Mouse (Mus musculus): ENCODE measurements around the gene Ntn4. TPM values are rescaled to one million over a fixed set of nuclear protein-coding genes. Genes with fewer than 3 reads are reported as not detected.

The Ntn4 gene
- polyA plus RNA-seq, 1 experiment from 2014 or later: 0.76 TPM

DNA sequence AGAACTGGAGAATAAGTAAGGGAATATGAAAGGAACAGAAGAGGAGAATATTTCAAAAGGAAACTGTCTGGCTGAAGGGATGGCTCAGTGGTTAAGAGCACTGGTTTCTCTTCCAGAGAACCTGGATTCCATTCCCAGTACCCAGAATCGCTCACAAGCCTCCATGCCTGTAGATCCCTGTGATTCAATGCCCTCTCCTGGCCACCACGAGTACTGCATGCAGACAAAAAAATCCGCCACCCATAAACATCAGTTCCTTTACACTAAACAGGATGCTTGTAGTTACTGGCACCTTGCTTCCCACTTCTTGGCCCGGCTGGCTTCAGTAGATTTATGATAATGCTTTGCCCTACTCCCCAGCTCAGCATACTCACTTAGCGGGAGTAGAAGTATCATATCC is 122.6 kb downstream of the Ntn4 start:
- peak; percentile 47 for DNase-seq

DNA sequence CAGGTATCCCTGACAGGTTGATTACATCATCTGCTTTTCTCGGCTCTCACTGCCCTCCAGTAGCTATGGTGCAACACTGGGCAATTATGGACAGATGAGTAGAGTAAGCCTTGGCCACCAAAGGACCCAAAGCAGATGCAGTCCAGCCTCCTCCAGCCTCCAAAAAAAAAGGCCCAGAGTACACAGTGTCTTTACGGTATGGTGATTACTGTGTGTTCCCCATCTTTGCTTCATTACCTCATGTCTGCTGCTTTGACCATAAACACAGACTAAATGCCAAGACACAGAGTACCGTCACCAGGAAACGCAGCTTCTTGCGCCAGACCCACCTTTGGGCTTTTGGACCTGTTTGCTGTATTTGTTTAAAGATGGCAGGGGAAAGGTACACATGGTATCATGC is 125.7 kb downstream of the Ntn4 start:
- 81% methylated on average over 5 of the region's 5 CpGs for WGBS
- H3K4me3 ChIP-seq (ENCODE audit: low read depth, low read length): no peak overlapping the region
- H3K4me2 ChIP-seq: no peak overlapping the region
- no peaks in the 10 kb centered on the region for H3K9me3 ChIP-seq (ENCODE audit: low read depth, low read length)
- ATAC-seq (ENCODE audit: insufficient read depth) (no peak), DNase-seq (no peak)
- no peak for TF ChIP-seq CTCF (IDR thresholded peaks at IDR 0.05; ENCODE audit: low read depth)
- H3K4me1 ChIP-seq (ENCODE audit: insufficient read depth): no peaks in the 10 kb centered on the region
- no peak overlapping the region for H3K9ac ChIP-seq
- no peak overlapping the region for H3K27ac ChIP-seq (ENCODE audit: low read depth)
- no peaks in the 10 kb centered on the region for H3K27me3 ChIP-seq (ENCODE audit: insufficient read depth, low read length)
- no peaks in the 10 kb centered on the region for H3K36me3 ChIP-seq (ENCODE audit: insufficient read depth)

More for the DNA sequence above, 122.6 kb downstream of the Ntn4 start:
- 51% methylated on average over 5 of the region's 5 CpGs for WGBS
- Histone ChIP-seq H3K36me3 (ENCODE audit: insufficient read depth) (no peaks in the 10 kb centered on the region), H3K4me2 (no peak overlapping the region), H3K4me3 (ENCODE audit: low read depth, low read length) (no peak overlapping the region), H3K9ac (no peak overlapping the region), H3K27me3 (ENCODE audit: insufficient read depth, low read length) (no peaks in the 10 kb centered on the region), H3K9me3 (ENCODE audit: low read depth, low read length) (no peaks in the 10 kb centered on the region), H3K27ac (ENCODE audit: low read depth) (no peak overlapping the region), H3K4me1 (ENCODE audit: insufficient read depth) (no peaks in the 10 kb centered on the region)
- no peak for ATAC-seq (ENCODE audit: insufficient read depth)
- peak; percentile 71 for TF ChIP-seq CTCF (IDR thresholded peaks at IDR 0.05; ENCODE audit: low read depth)

DNA sequence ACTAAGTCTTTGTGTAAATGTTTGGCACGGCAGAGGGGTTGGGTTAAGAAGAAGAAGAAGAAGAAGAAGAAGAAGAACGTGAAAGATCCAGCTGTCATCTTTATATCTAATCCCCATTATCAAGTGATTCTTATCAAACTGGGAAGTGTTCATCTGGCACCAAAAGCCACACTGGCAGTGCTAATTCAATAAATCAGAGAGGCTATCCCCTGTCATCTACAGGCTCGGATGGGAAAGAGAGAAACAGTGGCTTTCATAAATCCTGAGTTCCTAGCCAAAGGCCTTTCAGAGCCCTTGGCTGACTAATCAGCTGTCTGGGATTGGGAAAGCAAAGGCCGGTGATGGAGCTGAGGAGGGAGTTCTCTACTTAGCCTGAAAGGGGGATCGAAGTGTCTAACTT is 126.8 kb downstream of the Ntn4 start:
- DNase-seq: no peak
- Histone ChIP-seq H3K4me2 (no peak overlapping the region), H3K9ac (no peak overlapping the region), H3K9me3 (ENCODE audit: low read depth, low read length) (no peaks in the 10 kb centered on the region), H3K27ac (ENCODE audit: low read depth) (no peak overlapping the region), H3K27me3 (ENCODE audit: insufficient read depth, low read length) (no peaks in the 10 kb centered on the region), H3K4me3 (ENCODE audit: low read depth, low read length) (no peak overlapping the region), H3K36me3 (ENCODE audit: insufficient read depth) (no peaks in the 10 kb centered on the region), H3K4me1 (ENCODE audit: insufficient read depth) (no peaks in the 10 kb centered on the region)
- 62% methylated on average over 5 of the region's 5 CpGs for WGBS
- no peak for TF ChIP-seq CTCF (IDR thresholded peaks at IDR 0.05; ENCODE audit: low read depth)
- no peak for ATAC-seq (ENCODE audit: insufficient read depth)

DNA sequence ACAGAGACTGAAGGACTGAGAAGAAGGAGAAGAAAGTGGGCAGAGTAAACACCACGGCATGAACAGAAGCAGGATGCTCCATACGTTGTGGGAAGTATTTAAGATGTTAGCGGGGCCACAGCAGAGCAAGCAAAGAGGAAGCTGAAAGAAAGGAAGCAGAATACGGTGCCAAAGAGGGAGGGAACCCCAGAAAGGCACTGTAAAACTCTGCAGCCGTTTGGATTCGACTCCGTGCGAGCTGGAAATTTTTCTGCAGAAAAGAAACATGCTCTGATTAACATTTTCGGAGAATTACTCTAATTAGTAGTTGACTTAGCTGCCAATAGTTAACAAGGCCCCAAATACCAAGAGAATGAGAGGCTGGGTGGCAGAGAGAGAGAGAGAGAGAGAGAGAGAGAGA is 127.7 kb downstream of the Ntn4 start:
- H3K4me1 ChIP-seq (ENCODE audit: insufficient read depth): no peaks in the 10 kb centered on the region
- no peak overlapping the region for H3K9ac ChIP-seq
- no peak for TF ChIP-seq CTCF (IDR thresholded peaks at IDR 0.05; ENCODE audit: low read depth)
- no peaks in the 10 kb centered on the region for H3K9me3 ChIP-seq (ENCODE audit: low read depth, low read length)
- DNase-seq: peak; percentile 31
- no peaks in the 10 kb centered on the region for H3K27me3 ChIP-seq (ENCODE audit: insufficient read depth, low read length)
- no peak for ATAC-seq (ENCODE audit: insufficient read depth)
- H3K4me2 ChIP-seq: no peak overlapping the region
- H3K4me3 ChIP-seq (ENCODE audit: low read depth, low read length): no peak overlapping the region
- no peaks in the 10 kb centered on the region for H3K36me3 ChIP-seq (ENCODE audit: insufficient read depth)
- 55% methylated on average over 9 of the region's 9 CpGs for WGBS
- no peak overlapping the region for H3K27ac ChIP-seq (ENCODE audit: low read depth)

DNA sequence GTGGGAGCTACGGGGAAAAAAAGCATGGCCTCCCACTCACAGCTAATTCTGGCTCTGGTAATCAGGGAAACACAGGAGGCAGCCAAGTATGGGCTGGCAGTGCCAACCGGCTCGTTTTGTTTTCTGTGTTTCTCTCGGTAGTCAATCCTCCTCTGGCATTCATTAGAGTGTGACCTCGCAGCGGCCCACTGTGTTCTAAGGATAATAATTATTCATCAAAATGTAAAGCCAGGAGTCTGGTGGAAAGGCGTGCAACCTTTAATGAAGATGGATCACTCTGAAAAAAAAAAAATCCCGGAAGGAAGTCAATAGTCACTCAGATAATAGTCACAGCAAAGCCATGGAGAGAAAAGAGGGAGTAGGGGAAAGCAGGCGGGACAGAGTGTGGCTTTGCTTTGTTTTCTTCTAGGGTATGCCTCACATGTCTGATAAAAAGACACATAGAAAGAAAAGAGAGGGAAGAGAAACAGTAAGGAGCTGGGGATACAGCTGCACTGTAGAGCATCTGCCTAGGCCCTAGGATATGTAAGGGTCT is 131.5 kb downstream of the Ntn4 start:
- ATAC-seq (ENCODE audit: insufficient read depth): no peak
- no peaks in the 10 kb centered on the region for H3K27me3 ChIP-seq (ENCODE audit: insufficient read depth, low read length)
- H3K9me3 ChIP-seq (ENCODE audit: low read depth, low read length): no peaks in the 10 kb centered on the region
- H3K4me1 ChIP-seq (ENCODE audit: insufficient read depth): no peaks in the 10 kb centered on the region
- no peak overlapping the region for H3K4me2 ChIP-seq
- no peaks in the 10 kb centered on the region for H3K36me3 ChIP-seq (ENCODE audit: insufficient read depth)
- no peak overlapping the region for H3K9ac ChIP-seq
- no peak for TF ChIP-seq CTCF (IDR thresholded peaks at IDR 0.05; ENCODE audit: low read depth)
- DNase-seq: peak; percentile 17
- H3K4me3 ChIP-seq (ENCODE audit: low read depth, low read length): no peak overlapping the region
- no peak overlapping the region for H3K27ac ChIP-seq (ENCODE audit: low read depth)
- WGBS: 31% methylated on average over 9 of the region's 9 CpGs

DNA sequence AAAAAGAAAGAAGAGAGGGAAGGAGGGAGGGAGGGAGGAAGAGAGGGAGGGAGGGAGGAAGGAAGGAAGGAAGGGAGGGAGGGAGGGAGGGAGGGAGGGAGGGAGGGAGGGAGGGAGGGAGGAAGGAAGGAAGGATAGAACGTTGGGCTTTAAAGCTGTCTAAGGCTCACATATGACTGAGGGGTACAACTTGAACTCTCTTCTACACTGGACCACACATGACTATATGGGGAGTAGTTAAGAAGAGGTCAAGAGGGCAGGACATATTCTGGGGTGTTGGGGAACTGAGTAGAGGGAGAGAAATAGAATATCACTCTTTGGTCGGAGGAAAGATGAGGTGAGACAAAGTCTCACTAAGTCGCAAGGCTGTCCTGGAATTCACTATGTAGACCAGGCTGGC is 132.0 kb downstream of the Ntn4 start:
- H3K4me3 ChIP-seq (ENCODE audit: low read depth, low read length): no peak overlapping the region
- ATAC-seq (ENCODE audit: insufficient read depth): no peak
- WGBS: 59% methylated on average over 3 of the region's 3 CpGs
- no peaks in the 10 kb centered on the region for H3K9me3 ChIP-seq (ENCODE audit: low read depth, low read length)
- no peaks in the 10 kb centered on the region for H3K4me1 ChIP-seq (ENCODE audit: insufficient read depth)
- H3K27me3 ChIP-seq (ENCODE audit: insufficient read depth, low read length): no peaks in the 10 kb centered on the region
- H3K4me2 ChIP-seq: no peak overlapping the region
- H3K27ac ChIP-seq (ENCODE audit: low read depth): no peak overlapping the region
- no peaks in the 10 kb centered on the region for H3K36me3 ChIP-seq (ENCODE audit: insufficient read depth)
- H3K9ac ChIP-seq: no peak overlapping the region
- no peak for DNase-seq
- no peak for TF ChIP-seq CTCF (IDR thresholded peaks at IDR 0.05; ENCODE audit: low read depth)

DNA sequence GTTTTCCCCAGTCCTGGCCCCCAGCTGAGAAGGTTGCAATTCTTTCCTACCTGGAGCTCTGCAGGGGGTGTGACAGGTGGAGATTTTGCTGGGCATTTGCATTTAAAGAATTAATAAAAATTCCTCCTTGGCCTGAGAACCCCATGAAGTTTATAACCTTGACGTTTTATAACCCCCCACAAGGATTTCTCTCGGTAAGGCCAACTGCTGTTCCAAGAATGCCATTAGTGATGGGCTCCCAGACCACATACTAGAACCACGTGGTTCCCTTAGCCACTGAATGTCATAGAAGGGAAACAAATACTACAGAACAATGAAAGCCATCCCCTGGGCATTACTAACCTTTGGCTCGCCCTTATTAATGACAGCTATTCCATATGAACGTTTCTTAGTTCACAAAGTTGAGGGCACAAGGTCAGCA is 136.3 kb downstream of the Ntn4 start:
- TF ChIP-seq CTCF (IDR thresholded peaks at IDR 0.05; ENCODE audit: low read depth): no peak
- no peak for ATAC-seq (ENCODE audit: insufficient read depth)
- WGBS: 30% methylated on average over 5 of the region's 5 CpGs
- H3K27ac ChIP-seq (ENCODE audit: low read depth): no peak overlapping the region
- no peak overlapping the region for H3K4me2 ChIP-seq
- no peak for DNase-seq
- no peak overlapping the region for H3K4me3 ChIP-seq (ENCODE audit: low read depth, low read length)
- no peaks in the 10 kb centered on the region for H3K9me3 ChIP-seq (ENCODE audit: low read depth, low read length)
- H3K9ac ChIP-seq: no peak overlapping the region
- H3K27me3 ChIP-seq (ENCODE audit: insufficient read depth, low read length): no peaks in the 10 kb centered on the region
- H3K36me3 ChIP-seq (ENCODE audit: insufficient read depth): no peaks in the 10 kb centered on the region
- no peaks in the 10 kb centered on the region for H3K4me1 ChIP-seq (ENCODE audit: insufficient read depth)

DNA sequence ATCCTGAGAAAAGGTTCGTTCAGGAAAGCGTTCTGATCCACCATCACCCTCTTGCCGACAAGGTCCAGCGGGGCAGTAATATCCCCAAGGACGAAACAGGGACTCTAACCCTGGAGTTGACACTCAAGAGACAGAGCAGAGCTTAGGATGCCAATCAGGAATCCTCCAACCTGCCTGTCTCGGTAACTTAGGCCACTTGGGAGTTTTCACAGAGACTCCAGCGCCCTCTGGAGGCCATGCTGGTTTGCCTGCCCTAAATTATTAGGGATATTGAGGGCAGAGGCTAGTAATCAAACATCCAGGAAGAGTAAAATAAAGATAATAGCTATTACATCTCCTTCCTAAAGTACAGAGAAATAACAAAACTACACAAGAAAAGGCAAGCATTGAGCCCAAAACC is 136.9 kb downstream of the Ntn4 start:
- 45% methylated on average over 7 of the region's 7 CpGs for WGBS
- DNase-seq (peak; percentile 79), ATAC-seq (ENCODE audit: insufficient read depth) (no peak)
- Histone ChIP-seq H3K4me3 (ENCODE audit: low read depth, low read length) (no peak overlapping the region), H3K36me3 (ENCODE audit: insufficient read depth) (no peaks in the 10 kb centered on the region), H3K27ac (ENCODE audit: low read depth) (no peak overlapping the region), H3K4me2 (no peak overlapping the region), H3K9ac (no peak overlapping the region), H3K4me1 (ENCODE audit: insufficient read depth) (no peaks in the 10 kb centered on the region), H3K9me3 (ENCODE audit: low read depth, low read length) (no peaks in the 10 kb centered on the region), H3K27me3 (ENCODE audit: insufficient read depth, low read length) (no peaks in the 10 kb centered on the region)
- peak; percentile 65 for TF ChIP-seq CTCF (IDR thresholded peaks at IDR 0.05; ENCODE audit: low read depth)

Data from lung, embryonic 14.5 days (tissue).